Mouse (Mus musculus) hindbrain, postnatal 0 days (tissue): ENCODE data around the gene Jmjd7. TPM values are rescaled to one million over a fixed set of nuclear protein-coding genes. Genes with fewer than 3 reads are reported as not detected.

ENCODE experiments used
- ATAC-seq: fragments of 200-750 bp; cut with Nextera tagmentation; 2 replicates; pipeline ENCODE4 v1.8.0; 2017; ENCODE audit warnings: mild to moderate bottlenecking, moderate TSS enrichment, moderate library complexity
- DNase-seq: peaks from one replicate; pipeline ENCODE4 v3.0.0-alpha.2; 2015; ENCODE audit warnings: low spot score
- H3K27ac ChIP-seq: fragments of 300-500 bp; sonication (generic); 2 replicates; pipeline ENCODE4 v1.5.1; 2014; ENCODE audit warnings: mild to moderate bottlenecking
- H3K27me3 ChIP-seq: fragments of 300-500 bp; sonication (generic); 2 replicates; pipeline ENCODE4 v1.6.1; 2014; ENCODE audit warnings: low read length, mixed read lengths; ENCODE audit not compliant: insufficient read depth
- H3K36me3 ChIP-seq: fragments of 300-500 bp; sonication (generic); 2 replicates; pipeline ENCODE4 v1.6.1; 2014; ENCODE audit warnings: low read length, mixed read lengths; ENCODE audit not compliant: insufficient read depth
- H3K4me1 ChIP-seq: fragments of 300-500 bp; sonication (generic); 2 replicates; pipeline ENCODE4 v1.6.1; 2014; ENCODE audit warnings: antibody characterized with exemption, low read length, mixed read lengths; ENCODE audit not compliant: insufficient read depth
- H3K4me2 ChIP-seq: fragments of 300-500 bp; sonication (generic); 2 replicates; pipeline ENCODE4 v1.6.1; 2014; ENCODE audit warnings: low read depth, mild to moderate bottlenecking, low read length, moderate library complexity, mixed read lengths
- H3K4me3 ChIP-seq: fragments of 300-500 bp; sonication (generic); 2 replicates; pipeline ENCODE4 v1.5.1; 2014; ENCODE audit warnings: low read length
- H3K9ac ChIP-seq: fragments of 300-500 bp; sonication (generic); replicated peaks from 2 replicates; pipeline ENCODE4 v1.6.1; 2014; ENCODE audit warnings: mild to moderate bottlenecking, low read length, moderate library complexity, mixed read lengths
- H3K9me3 ChIP-seq: fragments of 300-500 bp; sonication (generic); 2 replicates; pipeline ENCODE4 v1.6.1; 2016; ENCODE audit warnings: low read length, mixed read lengths
- CTCF ChIP-seq: IDR thresholded peaks from 2 replicates; pipeline ENCODE4 v1.5.1; 2016; ENCODE audit warnings: antibody characterized with exemption, control low read depth, low read depth
- WGBS: fragments of 180-500 bp; shearing (Covaris S2); extraction: QIAGEN DNeasy Blood & Tissue Kit; methylation state at CpG from one replicate; pipeline ENCODE4 v1.1.7; 2014; 5-methylcytosine and 5-hydroxymethylcytosine counted together
- polyA plus RNA-seq: library from polyadenylated mRNA; unstranded; fragments of >200 nt; fragmentation: Nextera tagmentation; extraction: Ambion mirVana; gene quantifications from 2 replicates; pipeline ENCODE4 v1.2.1, GENCODE M21; 2015
- total RNA-seq: library from RNA; depleted of rRNA; stranded (reverse); fragments of >200 nt; gene quantifications from 2 replicates; pipeline ENCODE4 v1.2.3, GENCODE M21; 2014

Jmjd7 gene
- total and polyA plus RNA-seq, 2 experiments from 2014 or later, result 18.7 to 20.3 TPM

DNA sequence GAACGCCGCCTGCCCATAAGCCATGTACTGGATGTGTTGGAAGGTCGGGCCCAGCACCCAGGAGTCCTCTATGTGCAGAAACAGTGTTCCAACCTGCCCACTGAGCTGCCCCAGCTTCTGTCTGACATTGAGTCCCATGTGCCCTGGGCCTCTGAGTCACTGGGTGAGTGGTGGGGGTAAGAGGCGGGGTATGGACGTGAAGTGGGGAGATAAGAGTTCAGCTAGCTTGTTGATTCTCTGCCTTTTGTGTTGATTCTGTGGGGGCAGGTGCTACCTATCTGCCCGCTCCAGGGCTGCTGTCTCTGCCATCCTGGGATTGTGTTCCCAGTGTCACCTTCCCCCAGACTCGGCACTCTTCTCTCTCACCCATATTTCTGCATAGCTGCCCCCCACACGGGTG lies 3.1 kb downstream of the Jmjd7 start:
- TF ChIP-seq CTCF, result no peak
- Histone ChIP-seq H3K4me2 (no peak overlapping the region), H3K4me3 (no peak overlapping the region), H3K9ac (no peak overlapping the region), H3K36me3 (0 out of 2 replicates have a peak, but pooled peaks cover 7% of the 10 kb centered on the region), H3K9me3 (no peaks in the 10 kb centered on the region), H3K27me3 (no peaks in the 10 kb centered on the region), H3K4me1 (peaks cover 10% of the 10 kb centered on the region; the same call in 1 of the 2 replicates), H3K27ac (no peak overlapping the region)
- ATAC-seq, result no peak
- 95% methylated on average over 8 of the region's 8 CpGs for WGBS
- no peak for DNase-seq

DNA sequence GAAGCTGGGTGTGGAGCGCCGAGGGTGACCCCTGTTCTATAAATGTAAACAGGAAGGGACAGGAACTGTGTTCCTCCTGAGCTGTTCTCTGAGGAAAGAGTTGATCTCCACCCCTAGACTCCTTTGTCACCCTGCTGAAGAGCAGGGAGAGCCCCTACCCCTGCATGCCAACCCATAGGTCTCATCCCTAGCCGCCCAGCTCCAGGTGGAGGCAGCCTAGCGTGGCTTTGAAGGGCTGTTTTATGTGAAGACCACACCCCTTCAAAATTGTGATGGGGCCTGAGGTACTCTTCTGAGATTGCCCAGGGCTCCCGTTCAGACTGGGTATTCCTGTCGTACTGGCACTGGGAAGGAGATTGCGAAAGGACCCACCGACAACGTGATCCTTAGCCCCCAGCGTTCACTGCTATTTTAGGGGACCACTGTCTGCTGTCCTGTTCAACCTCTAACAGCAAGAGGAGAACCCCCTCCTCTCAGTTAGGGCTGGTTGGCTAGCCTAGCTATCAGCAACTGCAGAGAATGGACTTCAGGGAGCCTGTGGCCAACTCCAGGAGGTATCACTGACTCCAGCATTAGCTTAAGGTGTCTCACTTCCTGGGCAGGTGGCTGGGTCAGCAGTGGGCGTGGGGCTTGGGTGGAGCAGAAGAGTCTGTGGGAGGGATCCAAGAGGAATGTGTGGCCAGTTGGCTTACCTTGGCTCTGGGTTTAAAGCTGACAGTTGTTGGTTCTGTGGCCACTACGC lies 5.6 kb downstream of the Jmjd7 start, which contains the start of gene Pla2g4b:
Gene Pla2g4b, plus strand, starts transcription at position 692 of the 742 bp plus-strand sequence.
- no peak for ATAC-seq
- TF ChIP-seq CTCF, result no peak
- Histone ChIP-seq H3K9ac (no peak within 1 kb of the TSS), H3K4me3 (no peak within 1 kb of the TSS), H3K4me2 (no peak within 1 kb of the TSS), H3K4me1 (peaks cover 7% of the 10 kb centered on the region; the same call in 1 of the 2 replicates), H3K27ac (no peak within 1 kb of the TSS), H3K27me3 (no peaks in the 10 kb centered on the region), H3K9me3 (no peaks in the 10 kb centered on the region), H3K36me3 (peaks cover 7% of the 10 kb centered on the region; the same call in 1 of the 2 replicates)
- no peak for DNase-seq
- WGBS, result 92% methylated on average over 12 of the region's 12 CpGs

- no peaks in the 10 kb centered on the region for H3K9me3 ChIP-seq
- ATAC-seq (no peak), DNase-seq (no peak)
- H3K4me1 ChIP-seq, result no peaks in the 10 kb centered on the region
- TF ChIP-seq CTCF, result no peak
- H3K36me3 ChIP-seq, result peaks cover 9% of the 10 kb centered on the region; the same call in 1 of the 2 replicates
- H3K4me2 ChIP-seq, result no peak overlapping the region
- no peak overlapping the region for H3K4me3 ChIP-seq
- WGBS, result 60% methylated on average over 5 of the region's 5 CpGs
- no peak overlapping the region for H3K9ac ChIP-seq
- no peak overlapping the region for H3K27ac ChIP-seq
- no peaks in the 10 kb centered on the region for H3K27me3 ChIP-seq
These were observed 6.4 kb downstream of the Jmjd7 start for GRCm38 (mm10) chr2:120033726-120034125.

- H3K27ac ChIP-seq, result no peak overlapping the region
- no peak overlapping the region for H3K4me3 ChIP-seq
- H3K36me3 ChIP-seq, result peaks cover 17% of the 10 kb centered on the region; the same call in 1 of the 2 replicates
- no peaks in the 10 kb centered on the region for H3K9me3 ChIP-seq
- no peak overlapping the region for H3K4me2 ChIP-seq
- ATAC-seq (no peak), DNase-seq (no peak)
- TF ChIP-seq CTCF, result no peak
- no peak overlapping the region for H3K9ac ChIP-seq
- no peaks in the 10 kb centered on the region for H3K4me1 ChIP-seq
- H3K27me3 ChIP-seq, result no peaks in the 10 kb centered on the region
- WGBS, result 92% methylated on average over 9 of the region's 9 CpGs
These were observed 10.5 kb downstream of the Jmjd7 start for GRCm38 (mm10) chr2:120037744-120038143.

GRCm38 (mm10) chr2:120040991-120041390 lies 13.7 kb downstream of the Jmjd7 start:
- WGBS, result 77% methylated on average over 5 of the region's 5 CpGs
- no peak overlapping the region for H3K4me2 ChIP-seq
- TF ChIP-seq CTCF, result no peak
- DNase-seq (no peak), ATAC-seq (no peak)
- H3K27me3 ChIP-seq, result no peaks in the 10 kb centered on the region
- H3K9me3 ChIP-seq, result no peaks in the 10 kb centered on the region
- no peak overlapping the region for H3K9ac ChIP-seq
- no peaks in the 10 kb centered on the region for H3K4me1 ChIP-seq
- H3K4me3 ChIP-seq, result no peak overlapping the region
- peaks cover 14% of the 10 kb centered on the region; the same call in 1 of the 2 replicates for H3K36me3 ChIP-seq
- H3K27ac ChIP-seq, result no peak overlapping the region

DNA sequence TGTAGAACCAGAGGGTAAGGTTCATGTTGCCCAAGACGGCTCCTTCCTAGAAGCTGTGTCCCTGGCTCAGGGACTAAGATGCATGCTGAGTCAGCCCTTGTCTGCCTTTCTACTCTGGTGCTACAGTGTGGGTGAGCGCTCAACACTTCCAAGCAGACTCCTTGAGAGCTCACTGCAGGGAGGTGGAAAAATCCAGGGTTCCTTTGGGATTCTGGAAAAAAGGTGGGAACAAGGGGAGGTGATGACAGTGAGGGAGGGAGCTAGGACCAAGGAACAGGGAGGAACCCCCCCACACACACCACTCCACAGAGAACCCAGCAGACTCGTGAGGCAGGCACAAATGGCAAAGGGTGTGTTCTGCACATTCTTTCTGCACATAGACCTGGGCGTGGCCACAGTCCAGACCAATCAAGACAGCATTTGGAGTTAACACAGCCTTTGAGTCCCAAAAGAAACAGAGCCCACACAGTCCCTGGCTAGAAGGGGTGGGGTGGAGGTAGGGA lies 16.9 kb downstream of the Jmjd7 start:
- DNase-seq, result no peak
- ATAC-seq, result no peak
- TF ChIP-seq CTCF, result no peak
- Histone ChIP-seq H3K27ac (no peak overlapping the region), H3K36me3 (peaks cover 9% of the 10 kb centered on the region; the same call in 1 of the 2 replicates), H3K4me1 (no peaks in the 10 kb centered on the region), H3K9ac (no peak overlapping the region), H3K27me3 (no peaks in the 10 kb centered on the region), H3K4me3 (no peak overlapping the region), H3K4me2 (no peak overlapping the region), H3K9me3 (no peaks in the 10 kb centered on the region)
- 59% methylated on average over 4 of the region's 4 CpGs for WGBS

GRCm38 (mm10) chr2:120044676-120045075 lies 17.4 kb downstream of the Jmjd7 start:
- 86% methylated on average over 3 of the region's 3 CpGs for WGBS
- Histone ChIP-seq H3K9ac (no peak overlapping the region), H3K4me3 (no peak overlapping the region), H3K27ac (no peak overlapping the region), H3K4me2 (no peak overlapping the region), H3K36me3 (peaks cover 9% of the 10 kb centered on the region; the same call in 1 of the 2 replicates), H3K9me3 (no peaks in the 10 kb centered on the region), H3K4me1 (no peaks in the 10 kb centered on the region), H3K27me3 (no peaks in the 10 kb centered on the region)
- DNase-seq, result no peak
- no peak for TF ChIP-seq CTCF
- no peak for ATAC-seq
